Mouse (Mus musculus) regulatory T cell (primary cell): Measurements from ENCODE around the gene Evpl.
"Not testable (repeated sequence)": the region's sequence is repeated elsewhere in the genome, so short reads cannot be mapped to it uniquely, and the experiment has no call there.

Source experiments
- in situ Hi-C: fragments of 300-600 bp; cut with MboI, MseI; formaldehyde crosslinking; loops from one replicate; pipeline ENCODE4 v1.15.1; 2025; ENCODE audit warnings: high pct_unique_total_duplicates

Gene Evpl

DNA sequence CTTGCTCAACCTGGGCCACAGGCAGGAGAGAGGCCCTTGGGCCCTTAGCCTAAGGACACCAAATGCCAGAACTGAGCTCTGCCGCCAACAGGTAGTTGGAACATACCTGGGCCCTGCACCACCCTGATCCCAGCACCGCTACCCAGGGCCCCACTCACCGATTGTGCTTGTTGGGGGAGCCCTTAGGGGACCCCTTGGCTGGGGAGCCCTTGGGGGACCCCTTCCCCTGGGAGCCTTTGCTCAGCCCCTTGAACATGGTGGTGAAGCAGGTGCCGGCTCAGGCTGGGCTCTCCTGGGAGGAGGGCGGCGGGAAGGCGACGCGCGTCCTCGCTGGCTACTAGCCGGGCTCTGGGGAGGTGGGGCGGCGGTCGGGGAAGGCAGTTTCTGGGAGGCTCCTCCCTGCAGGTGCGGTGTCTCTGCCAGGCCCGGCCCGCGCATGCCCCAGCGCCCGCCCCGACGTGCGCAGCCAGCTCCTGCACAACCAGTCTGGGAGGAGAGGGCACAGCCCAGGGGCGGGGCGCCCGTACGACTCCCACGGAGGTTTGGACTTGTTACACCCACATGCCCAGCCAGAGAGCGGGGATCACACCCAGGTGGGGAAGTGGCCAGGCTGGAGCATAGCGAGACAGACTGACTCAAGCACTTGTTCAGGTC, at the start of gene Evpl:
Gene Evpl, minus strand, starts transcription at position 336 of the 654 bp plus-strand sequence.
- in situ Hi-C loops = no loop called here

DNA sequence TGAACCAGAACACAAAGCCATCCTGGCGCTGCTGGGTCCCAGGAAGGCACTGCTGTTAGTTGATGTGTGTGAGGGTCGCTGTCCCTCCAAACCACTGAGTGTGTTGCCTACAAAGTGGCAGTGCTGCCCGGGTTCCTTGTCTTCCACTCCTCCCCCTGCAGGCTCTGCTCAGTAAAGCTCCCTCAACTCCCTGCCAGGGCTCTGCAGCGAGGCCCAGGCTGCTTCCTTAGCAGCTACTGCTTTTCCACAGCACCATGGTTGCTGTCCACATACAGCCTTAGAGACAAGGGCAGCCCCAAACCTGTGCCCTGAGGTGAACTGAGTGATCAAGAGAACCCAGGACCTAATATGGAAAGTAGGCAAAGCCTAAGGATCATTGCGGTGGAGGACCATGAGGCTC, 49.5 kb upstream of the Evpl start:
- in situ Hi-C loops = no loop called here

DNA sequence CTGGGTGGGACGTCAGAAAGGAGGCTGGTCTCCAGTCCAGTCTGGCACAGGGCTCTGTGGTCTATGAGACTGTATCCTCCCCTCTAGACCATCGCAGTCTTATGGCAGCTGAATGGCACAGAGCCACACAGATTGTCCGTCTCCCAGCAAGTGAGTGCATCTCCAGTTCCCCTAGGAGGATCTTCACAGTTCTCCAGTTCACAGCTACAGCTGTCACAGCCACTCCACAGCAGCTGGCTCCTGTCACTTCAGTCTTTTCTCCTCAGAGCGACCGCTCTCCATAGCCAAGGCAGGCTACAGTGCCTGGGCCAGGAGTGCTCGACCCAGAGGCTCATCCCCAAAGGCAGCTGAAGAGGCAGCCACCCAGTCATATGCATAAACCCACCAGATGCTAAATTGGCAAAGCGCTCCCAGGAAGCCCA, 47.9 kb upstream of the Evpl start:
- in situ Hi-C loops = no loop called here

DNA sequence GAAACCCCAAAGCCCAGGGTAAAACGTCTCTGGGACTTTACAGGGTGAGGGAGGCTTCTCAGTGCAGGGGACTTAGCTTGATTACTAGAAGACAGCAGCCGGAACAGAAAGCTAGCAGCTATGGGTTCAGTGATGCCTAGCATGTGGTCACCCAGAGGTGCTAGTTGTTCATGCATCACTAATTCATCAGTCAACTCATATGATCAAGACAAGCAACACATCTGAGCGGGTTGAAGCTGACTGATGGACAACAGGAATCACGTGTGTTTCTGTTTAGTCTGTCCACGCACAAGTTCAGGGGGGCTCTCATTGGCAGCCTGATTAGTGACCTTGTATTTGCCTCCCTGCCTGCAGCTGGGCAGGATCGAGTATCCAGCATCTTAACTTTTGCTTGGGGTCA, 46.1 kb upstream of the Evpl start:
- in situ Hi-C loops = loop anchor here (5.0 kb wide), 1 partner anchor 62 kb away; no protein-coding TSS in a partner anchor

DNA sequence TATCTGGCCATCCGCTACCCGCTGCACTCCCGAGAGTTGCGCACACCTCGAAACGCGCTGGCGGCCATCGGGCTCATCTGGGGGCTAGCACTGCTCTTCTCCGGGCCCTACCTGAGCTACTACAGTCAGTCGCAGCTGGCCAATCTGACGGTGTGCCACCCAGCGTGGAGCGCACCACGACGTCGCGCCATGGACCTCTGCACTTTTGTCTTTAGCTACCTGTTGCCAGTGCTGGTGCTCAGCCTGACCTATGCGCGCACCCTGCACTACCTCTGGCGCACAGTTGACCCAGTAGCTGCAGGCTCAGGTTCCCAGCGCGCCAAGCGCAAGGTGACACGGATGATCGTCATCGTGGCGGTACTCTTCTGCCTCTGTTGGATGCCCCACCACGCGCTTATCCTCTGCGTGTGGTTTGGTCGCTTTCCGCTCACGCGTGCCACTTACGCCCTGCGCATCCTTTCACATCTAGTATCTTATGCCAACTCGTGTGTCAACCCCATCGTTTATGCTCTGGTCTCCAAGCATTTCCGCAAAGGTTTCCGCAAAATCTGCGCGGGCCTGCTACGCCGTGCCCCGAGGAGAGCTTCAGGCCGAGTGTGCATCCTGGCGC, 45.1 kb upstream of the Evpl start:
- in situ Hi-C loops = loop anchor here (5.0 kb wide), 1 partner anchor 61 kb away; no protein-coding TSS in a partner anchor

DNA sequence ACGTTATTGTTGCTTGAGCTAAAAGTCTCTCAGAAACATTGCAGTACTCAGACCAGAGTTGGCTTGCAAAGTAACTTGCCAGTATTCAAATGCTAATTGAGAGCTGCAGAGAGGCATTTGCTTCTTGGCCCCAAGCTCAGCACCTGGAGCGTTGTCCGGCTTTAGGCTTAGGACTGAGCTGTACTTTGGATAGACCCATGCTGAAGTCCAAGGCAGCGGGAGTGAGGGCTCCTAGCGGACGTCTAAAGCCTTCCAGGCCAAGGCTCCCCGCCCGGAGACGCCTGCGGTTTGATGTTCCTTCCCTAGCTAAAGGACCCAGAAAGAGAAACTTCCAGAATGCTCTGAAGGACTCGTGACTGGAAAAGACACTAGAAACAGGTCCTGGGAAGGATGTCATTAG, 44.2 kb upstream of the Evpl start:
- in situ Hi-C loops = loop anchor here (5.0 kb wide), 1 partner anchor 60 kb away; no protein-coding TSS in a partner anchor

DNA sequence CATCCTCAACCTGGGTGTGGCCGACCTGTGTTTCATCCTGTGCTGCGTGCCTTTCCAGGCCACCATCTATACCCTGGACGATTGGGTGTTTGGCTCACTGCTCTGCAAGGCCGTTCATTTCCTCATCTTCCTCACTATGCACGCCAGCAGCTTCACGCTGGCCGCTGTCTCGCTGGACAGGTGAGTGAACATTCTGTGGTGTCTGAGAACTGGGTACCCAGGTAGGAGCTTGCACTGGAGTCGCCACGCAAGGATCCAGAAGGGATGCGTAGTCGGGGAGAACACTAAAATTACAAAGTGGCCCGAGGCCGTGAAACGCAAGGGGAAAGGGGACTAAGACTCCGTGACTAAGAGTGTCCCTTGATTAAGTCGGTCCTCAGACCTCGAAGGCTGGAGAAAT, 43.8 kb upstream of the Evpl start:
- in situ Hi-C loops = loop anchor here (5.0 kb wide), 1 partner anchor 59 kb away; no protein-coding TSS in a partner anchor

DNA sequence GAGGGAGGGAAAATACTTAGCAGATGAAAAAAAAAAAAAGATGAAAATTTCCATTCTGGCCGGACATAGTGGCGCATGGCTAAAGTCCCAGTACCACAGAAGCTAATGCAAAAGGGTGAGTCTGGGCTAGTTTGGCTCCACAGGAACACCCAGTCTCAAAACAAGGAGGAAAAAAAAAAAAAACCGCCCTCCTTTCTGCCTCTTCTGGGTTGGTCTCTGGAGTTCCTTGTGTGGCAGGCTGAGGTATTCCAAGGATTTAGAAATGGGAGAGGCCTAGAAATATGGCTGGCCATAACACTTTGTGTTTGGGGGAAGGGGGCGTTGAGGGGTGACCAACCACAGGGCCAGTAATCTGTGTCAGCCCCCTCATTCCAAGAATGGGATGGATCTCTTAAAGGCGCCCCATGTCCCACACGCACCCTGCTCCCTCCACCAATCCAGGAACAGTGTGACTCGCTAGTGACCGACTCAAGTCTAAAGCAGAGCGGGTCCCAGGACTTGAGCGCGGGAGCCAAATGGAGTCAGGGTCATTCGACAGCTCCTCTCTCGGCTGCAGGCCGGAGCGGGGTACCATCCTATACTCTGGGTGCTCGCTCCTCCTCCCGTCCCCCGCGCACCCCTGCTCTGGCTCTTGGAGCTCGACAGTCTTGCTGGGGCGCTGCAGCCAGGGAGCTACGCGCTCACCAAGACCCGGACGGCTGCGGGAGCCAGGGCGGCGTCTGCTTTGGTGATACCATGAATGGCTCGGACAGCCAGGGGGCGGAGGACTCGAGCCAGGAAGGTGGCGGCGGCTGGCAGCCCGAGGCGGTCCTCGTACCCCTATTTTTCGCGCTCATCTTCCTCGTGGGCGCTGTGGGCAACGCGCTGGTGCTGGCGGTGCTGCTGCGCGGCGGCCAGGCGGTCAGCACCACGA, 43.1 kb upstream of the Evpl start, which contains the start of gene Galr2:
Gene Galr2, plus strand, starts transcription at position 189 of the 913 bp plus-strand sequence.
- in situ Hi-C loops = loop anchor here (5.0 kb wide), 1 partner anchor 59 kb away; no protein-coding TSS in a partner anchor

DNA sequence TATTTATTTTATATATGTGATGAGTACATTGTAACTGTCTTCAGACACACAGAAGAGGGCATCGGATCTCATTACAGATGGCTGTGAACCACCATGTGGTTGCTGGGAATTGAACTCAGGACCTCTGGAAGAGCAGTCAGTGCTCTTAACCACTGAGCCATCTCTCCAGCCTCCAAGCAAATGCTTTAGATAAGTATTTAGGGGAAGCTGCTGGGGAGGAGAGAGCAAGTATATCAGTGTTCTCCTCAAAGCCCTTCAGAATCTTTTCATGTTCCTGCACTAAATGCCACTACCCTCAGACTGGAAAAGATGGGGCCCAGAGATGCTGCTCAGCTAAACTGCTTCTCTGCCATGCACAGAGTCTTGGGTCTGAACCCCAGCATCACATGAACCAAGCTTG, 39.3 kb upstream of the Evpl start:
- in situ Hi-C loops = not testable (repeated sequence)

DNA sequence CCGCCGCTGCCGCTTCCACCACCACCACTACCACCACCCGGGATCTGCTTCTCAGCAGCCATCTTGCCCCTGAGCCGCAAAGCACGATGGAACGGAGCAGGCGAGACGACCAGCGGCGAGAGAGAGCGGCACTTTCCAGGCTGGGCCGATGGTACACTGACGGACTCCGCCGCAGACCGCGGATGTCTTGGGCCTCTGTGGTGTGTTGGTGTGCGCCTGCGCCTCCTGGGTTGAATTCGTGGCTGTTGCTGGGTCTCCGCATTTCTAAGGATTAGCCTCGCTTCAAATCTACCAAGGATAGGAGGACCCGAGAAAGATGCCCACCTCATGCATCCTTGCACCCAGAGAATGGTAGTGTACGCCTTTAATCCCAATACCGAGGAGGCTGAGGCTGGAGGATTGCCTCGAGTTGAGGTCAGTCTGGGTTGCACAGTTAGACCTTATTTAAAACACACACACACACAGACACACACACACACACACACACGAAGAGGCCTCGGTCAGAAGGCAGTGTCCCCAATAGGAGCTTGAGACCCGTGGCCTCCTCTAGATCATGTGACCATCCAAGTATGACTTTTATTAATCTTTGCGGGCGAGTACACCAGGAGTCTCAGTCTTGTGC, 36.3 kb upstream of the Evpl start, which contains the start of gene Srp68:
Gene Srp68, minus strand, starts transcription at position 173 of the 622 bp plus-strand sequence.
- in situ Hi-C loops = no loop called here

DNA sequence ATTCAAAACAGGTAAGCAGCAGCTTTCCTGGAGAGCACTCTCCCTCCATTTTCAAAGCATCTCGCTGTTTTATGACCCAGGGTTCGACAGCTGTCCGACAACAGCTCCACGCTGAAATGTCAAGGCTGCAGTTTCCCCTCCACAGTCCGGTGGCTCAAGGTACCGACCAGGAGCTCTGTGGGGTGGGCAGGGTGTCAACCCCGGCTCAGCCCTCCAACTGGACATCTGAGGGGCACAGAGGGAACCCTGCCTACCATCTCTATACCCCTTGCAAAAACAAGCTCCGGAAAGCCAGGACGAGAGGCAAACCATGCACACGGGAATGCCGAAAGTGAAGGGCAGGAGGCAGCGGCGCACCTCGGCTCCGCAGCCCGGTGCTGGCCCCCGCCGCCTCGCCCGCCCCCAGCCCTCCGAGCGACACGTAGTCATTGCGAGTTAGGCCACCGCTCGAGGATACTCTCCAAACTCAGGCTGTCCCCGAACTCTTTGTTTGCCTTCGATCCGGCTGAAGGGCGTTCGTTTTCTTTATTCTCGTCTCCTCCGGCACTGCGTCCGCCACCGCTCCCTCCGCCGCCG, 35.7 kb upstream of the Evpl start:
- in situ Hi-C loops = no loop called here

DNA sequence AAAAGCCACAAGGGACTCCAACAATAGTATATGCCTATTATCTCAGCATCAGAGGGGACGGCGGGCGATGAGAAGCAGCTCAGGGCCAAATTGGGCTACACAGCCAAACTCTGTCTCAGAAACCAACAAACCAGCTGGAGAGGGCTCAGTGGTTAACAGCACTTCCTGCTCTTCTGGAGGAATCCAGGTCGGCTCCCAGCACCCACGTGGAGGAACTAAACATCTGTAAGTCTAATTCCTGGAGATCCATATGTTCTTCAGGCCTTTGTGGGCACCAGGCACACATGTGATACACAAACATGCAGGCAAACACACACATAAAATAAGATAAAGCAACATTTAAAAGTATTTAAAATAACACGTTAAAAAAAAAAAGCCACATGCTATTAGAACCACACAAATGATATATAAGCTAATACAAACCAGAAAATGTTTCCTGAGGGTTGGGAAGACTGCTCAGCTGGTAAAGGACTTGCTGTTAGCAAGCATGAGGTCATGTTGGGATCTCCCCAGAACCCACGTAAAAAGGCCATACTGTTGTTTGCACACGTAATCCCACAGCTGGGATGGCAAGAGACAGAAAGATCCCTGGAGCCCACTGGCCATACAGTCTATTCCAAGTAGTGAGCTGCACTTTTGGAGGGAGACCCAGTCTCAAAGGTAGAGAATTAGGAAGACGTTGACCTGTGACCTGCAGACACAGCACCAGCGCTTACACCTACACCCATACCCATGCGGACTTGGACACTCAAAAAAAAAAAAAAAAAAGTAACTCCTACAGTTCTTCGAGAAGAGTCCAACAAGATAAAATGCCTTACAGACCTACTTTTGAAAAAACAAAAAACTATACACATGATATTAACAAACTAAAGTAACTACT, 35.0 kb upstream of the Evpl start:
- in situ Hi-C loops = no loop called here

DNA sequence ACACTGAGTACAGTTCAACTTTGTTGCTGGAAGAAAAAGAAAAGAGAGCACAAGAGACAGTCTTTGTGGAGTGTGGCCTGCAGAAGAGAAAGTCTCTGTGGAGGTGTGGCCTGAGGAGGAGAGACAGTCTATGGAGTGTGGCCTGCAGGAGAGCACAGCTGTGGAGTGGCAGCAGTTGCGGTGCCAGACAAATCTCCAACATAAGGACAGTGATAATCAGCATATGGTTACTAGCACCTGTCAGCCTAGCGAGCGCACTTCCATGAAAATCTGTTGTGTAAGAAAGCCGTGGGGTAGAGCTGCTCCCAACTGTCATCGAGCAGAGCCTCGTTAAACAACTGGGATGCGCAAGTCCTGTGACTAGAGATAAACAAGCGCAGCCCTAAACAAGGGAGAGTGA, 31.7 kb upstream of the Evpl start:
- in situ Hi-C loops = no loop called here

DNA sequence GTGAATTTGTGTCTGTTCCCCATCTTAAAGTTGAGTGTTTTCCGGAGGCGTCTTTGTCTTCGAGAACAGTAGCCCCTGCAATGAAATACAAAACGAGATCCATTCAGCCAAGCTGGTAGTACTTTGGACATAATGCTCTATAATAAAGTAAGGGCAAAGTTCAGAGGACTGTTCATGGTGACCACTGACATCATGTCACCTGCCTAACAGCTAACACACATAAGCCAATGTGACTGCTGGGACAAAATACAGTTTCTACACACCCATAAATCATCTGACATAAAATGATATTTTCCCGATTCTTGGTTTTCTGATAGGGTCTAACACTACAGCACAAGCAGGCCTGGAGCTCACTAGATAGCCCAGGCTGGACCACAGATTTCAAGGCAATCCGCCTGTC, 30.4 kb upstream of the Evpl start:
- in situ Hi-C loops = no loop called here

DNA sequence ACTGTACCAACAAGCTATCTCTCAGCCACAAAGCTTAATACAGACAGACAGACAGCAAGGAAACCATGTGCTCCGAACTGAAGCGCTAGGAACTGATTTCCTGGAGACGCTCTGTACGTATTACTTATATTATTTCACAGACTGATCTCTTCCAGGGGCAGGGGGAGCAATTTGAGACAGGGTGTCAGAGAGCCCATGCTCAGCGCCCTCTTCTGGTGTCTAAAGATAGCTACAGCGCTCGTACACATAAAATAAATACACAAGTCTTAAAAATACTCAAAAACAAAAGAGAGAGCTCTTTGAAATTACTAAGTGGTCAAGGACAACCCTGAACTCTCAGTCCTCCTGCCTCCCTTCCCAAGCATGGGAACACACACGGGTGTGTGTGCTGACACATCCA, 29.8 kb upstream of the Evpl start:
- in situ Hi-C loops = no loop called here

DNA sequence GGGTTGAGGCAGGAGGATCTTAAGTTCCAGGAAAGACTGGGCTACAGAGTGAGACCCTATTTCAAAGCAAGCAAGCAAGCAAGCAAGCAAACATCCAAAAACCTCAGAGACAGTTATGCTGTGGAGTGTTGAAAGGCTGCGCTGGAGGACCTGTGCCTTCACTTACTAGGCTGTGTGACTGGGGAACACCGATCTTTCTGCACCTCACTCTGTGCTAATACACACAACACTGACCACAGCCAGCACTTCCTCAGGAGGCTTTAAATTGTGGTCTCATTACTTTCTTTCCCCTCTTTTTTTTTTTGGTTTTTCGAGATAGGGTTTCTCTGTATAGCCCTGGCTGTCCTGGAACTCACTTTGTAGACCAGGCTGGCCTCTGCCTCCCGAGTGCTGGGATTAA, 28.0 kb upstream of the Evpl start:
- in situ Hi-C loops = no loop called here

DNA sequence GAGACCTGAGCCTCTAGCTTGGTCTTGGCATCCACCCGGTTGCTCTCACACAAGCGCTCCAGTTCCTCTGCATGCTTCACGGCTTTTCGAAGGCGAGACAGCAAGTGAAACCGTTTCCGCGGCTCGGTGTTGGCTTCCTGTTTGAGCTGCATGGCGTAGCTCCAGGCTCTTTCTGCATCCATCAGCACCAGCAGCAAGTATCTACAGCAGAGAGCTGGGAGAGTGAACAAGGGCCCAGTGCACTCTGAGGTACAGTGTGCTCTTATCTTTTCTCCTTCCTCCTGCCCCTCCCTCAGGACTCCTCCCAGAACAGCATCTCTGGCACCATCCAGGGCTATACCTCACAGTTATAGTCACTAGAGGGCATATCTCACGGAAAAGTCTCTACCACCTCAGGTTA, 27.5 kb upstream of the Evpl start:
- in situ Hi-C loops = no loop called here

DNA sequence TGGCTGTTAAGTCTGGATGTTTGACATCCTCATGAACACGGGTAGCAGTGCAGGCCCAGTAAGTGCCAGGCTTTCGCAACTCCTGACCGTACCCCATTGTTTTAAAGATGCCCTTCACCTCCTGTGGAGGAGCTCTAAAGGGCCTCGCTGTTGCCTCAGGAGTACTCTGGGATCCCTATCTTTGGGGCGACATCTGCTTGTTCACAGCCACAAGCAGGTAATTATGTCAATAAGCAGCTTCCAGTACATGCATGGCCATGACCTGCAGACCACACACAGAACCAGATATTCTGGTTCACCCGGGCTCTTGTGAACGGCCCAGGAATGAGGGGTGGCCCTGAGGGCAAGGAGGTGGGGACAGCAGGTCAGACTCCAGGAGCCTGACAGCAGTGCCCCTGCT, 22.4 kb upstream of the Evpl start:
- in situ Hi-C loops = no loop called here

DNA sequence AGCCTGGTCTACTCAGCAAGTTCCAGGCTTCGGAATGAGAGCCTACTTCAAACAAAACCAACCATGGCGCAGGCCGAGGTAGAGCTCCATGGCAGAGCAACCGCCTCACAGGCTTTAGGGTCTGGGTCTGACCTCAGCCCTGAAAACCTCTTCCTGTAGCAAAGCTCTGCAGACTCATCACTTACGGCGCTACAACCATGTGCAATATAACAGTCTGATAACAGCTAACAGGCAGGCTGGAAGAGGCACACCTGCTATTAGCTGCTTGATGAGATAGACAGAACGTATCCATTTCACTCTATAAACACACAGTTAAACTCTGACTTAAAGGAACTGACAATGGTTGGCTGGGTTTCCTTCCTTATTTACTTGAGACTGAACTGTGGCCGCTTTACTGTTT, 21.6 kb upstream of the Evpl start:
- in situ Hi-C loops = no loop called here

DNA sequence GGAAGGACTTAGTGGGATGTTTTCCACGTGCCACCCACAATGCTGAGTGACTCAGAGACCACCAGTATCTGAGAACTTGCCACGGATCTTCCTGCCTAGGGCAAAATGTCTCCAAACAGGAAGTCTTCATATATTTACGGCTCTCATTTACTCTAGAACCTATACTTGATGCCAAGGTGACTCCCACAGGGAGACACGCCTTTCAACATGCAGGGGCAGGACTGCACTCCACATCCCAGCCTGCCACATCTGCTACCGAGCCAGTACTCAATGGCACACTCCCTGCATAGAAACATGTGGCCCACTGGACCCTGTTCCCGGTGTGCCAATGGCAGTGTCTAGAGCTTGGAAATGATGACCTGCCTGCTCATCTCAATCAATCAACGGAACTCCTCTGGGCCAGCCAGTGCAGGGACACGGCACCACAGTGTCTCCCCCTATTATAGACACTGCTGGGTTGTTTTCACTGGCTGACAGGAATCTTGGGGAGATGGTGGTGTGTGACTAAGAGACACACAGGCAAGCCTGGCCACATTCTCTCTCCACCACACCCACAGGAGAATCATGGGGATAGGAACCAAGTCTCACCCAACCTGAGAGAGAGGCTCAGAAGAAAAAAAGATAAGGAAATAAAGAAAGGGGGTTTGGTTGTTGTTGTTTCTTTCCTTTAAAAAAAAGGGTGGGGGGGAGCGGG, 18.3 kb upstream of the Evpl start:
- in situ Hi-C loops = no loop called here
